Mouse (Mus musculus): ENCODE data around the gene Gm17521. TPM values are rescaled to one million over a fixed set of nuclear protein-coding genes. Genes with fewer than 3 reads are reported as not detected.
"Not testable (repeated sequence)": the region's sequence is repeated elsewhere in the genome, so short reads cannot be mapped to it uniquely, and the experiment has no call there.

Gene Gm17521
- polyA plus RNA-seq (2014; fragmentation: Nextera tagmentation; extraction: Ambion mirVana), result not detected in 2 replicates

DNA sequence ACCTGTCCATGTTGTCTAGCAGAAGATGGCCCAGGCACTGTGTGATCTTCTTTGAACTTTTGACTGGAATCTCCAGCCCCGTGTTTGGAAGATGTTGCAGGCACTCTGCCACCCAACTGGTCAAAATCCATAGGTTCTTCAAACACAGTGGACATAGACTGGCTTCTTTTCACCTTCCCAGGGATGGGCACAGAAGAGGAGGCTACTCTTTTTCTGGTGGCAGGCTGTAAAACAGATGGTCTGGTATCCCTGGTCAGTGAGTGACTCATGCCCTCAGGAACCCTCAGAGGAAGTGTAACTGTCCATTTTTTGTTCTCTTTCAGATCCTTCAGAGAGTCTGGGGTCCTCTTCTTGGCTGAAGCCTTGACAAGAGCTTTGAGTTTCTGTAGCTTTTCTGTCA, at the start of gene Gm17521:
Gene Gm17521, minus strand, starts transcription at position 101 of the 400 bp plus-strand sequence.
- 50% methylated on average over 1 of the region's 1 CpGs for WGBS
- not testable (repeated sequence) for ATAC-seq (ENCODE audit: low read depth); H3K9me3 ChIP-seq (ENCODE audit: control insufficient read depth, low read length)

DNA sequence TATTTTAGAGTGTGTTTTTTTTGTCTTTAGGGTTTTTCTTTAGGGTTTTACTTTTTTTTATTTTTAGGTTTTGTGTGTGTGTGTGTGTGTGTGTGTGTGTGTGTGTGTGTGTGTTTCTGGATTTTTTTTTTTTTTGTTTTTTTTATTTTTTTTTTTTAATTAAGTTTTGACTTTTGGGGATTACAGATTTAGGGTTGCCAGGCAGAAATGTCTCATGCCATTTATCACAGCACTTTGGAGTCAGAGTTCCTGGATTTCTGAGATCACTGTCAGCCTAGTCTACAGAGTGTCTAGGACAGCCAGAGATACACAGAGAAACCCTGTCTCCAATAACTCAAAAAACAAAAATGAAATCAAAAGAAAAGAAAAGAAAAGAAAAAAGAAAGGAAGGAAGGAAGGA, 14.5 kb upstream of the Gm17521 start:
- Histone ChIP-seq H3K27ac (replicated peaks; ENCODE audit: low read depth, low read length) (no peak overlapping the region), H3K9me3 (ENCODE audit: control insufficient read depth, low read length) (no peaks in the 10 kb centered on the region), H3K27me3 (replicated peaks; ENCODE audit: control insufficient read depth, insufficient read depth, low read length) (no peaks in the 10 kb centered on the region), H3K4me1 (ENCODE audit: control insufficient read depth, insufficient read depth, low read length) (no peaks in the 10 kb centered on the region), H3K9ac (ENCODE audit: low read depth, low read length) (no peak overlapping the region), H3K36me3 (ENCODE audit: control insufficient read depth, insufficient read depth, low read length) (no peaks in the 10 kb centered on the region), H3K4me2 (ENCODE audit: low read depth, low read length) (no peak overlapping the region), H3K4me3 (ENCODE audit: low read depth, low read length) (no peak overlapping the region)
- ATAC-seq (ENCODE audit: low read depth), result no peak
- DNase-seq (ENCODE audit: low spot score), result no peak

More for the DNA sequence above, at the start of gene Gm17521:
- H3K36me3 ChIP-seq (ENCODE audit: control insufficient read depth, insufficient read depth, low read length); H3K4me3 ChIP-seq (ENCODE audit: low read depth, low read length); H3K27ac ChIP-seq (replicated peaks; ENCODE audit: low read depth, low read length); H3K4me2 ChIP-seq (ENCODE audit: low read depth, low read length); H3K27me3 ChIP-seq (replicated peaks; ENCODE audit: control insufficient read depth, insufficient read depth, low read length); DNase-seq (ENCODE audit: low spot score); H3K9ac ChIP-seq (ENCODE audit: low read depth, low read length); H3K4me1 ChIP-seq (ENCODE audit: control insufficient read depth, insufficient read depth, low read length): not testable (repeated sequence)

DNA sequence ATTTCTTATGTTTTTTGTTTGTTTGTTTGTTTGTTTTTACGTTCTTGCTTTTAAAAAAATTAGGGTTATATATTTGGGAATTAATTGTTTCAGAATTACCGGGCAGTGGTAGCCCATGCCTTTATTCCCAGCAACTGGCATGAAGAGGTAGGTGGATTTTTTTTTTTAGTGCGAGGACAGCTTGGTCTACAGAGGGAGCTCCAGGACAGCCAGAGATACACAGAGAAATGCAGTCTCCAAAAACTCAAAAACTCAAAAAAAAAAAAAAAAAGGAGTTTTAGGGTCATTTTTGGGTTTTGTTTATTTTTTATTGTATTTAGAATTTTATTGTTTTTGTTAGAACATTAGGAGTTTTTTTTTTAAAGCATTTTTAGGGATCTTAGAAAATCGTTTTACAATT, 14.0 kb upstream of the Gm17521 start:
- Histone ChIP-seq H3K36me3 (ENCODE audit: control insufficient read depth, insufficient read depth, low read length) (no peaks in the 10 kb centered on the region), H3K9me3 (ENCODE audit: control insufficient read depth, low read length) (no peaks in the 10 kb centered on the region), H3K4me3 (ENCODE audit: low read depth, low read length) (no peak overlapping the region), H3K4me2 (ENCODE audit: low read depth, low read length) (no peak overlapping the region), H3K4me1 (ENCODE audit: control insufficient read depth, insufficient read depth, low read length) (no peaks in the 10 kb centered on the region), H3K27ac (replicated peaks; ENCODE audit: low read depth, low read length) (no peak overlapping the region), H3K27me3 (replicated peaks; ENCODE audit: control insufficient read depth, insufficient read depth, low read length) (no peaks in the 10 kb centered on the region), H3K9ac (ENCODE audit: low read depth, low read length) (no peak overlapping the region)
- 66% methylated on average over 4 of the region's 4 CpGs for WGBS
- ATAC-seq (ENCODE audit: low read depth) (no peak), DNase-seq (ENCODE audit: low spot score) (no peak)

Other genes with a start within 250 kb of the Gm17521 start
- gene Cldn34c1, start 73.8 kb upstream of the Gm17521 start, polyA plus RNA-seq (2014; fragmentation: Nextera tagmentation; extraction: Ambion mirVana), result 13.1 and 14.8 TPM in 2 replicates
- not detected in 2 replicates for gene Srsx, start 192.8 kb upstream of the Gm17521 start, polyA plus RNA-seq (2014; fragmentation: Nextera tagmentation; extraction: Ambion mirVana)
- not detected in 2 replicates for gene Gm17577, start 217.2 kb upstream of the Gm17521 start, polyA plus RNA-seq (2014; fragmentation: Nextera tagmentation; extraction: Ambion mirVana)

Data from embryonic facial prominence, embryonic 14.5 days (tissue).